Mouse (Mus musculus) megakaryocyte, embryonic 14.5 days (primary cell): ENCODE results near the gene Grb2.
"Not testable (repeated sequence)": the region's sequence is repeated elsewhere in the genome, so short reads cannot be mapped to it uniquely, and the experiment has no call there.

Experiments used
- FLI1 ChIP-seq: IDR thresholded peaks from 2 replicates; pipeline ENCODE4 v1.6.1; 2012; ENCODE audit warnings: low read length, inconsistent platforms, mixed read lengths
- GATA1 ChIP-seq: IDR thresholded peaks from 3 replicates; pipeline ENCODE4 v1.6.1; 2012; ENCODE audit warnings: mixed read lengths, low read length, inconsistent platforms, borderline replicate concordance

GRCm38 (mm10) chr11:115645498-115645897 lies 62.9 kb downstream of the Grb2 start:
- TF ChIP-seq GATA1, FLI1: not testable (repeated sequence)
